Mouse (Mus musculus): ENCODE measurements around the gene Med13l. TPM values are rescaled to one million over a fixed set of nuclear protein-coding genes. Genes with fewer than 3 reads are reported as not detected.

Gene Med13l
- polyA plus RNA-seq, 1 experiment = 7.3 TPM

GRCm38 (mm10) chr5:118707501-118707900 lies 147.0 kb downstream of the Med13l start:
- no peaks in the 10 kb centered on the region for H3K36me3 ChIP-seq (ENCODE audit: control insufficient read depth, insufficient read depth, low read length)
- H3K27me3 ChIP-seq (ENCODE audit: control insufficient read depth, insufficient read depth, low read length) = no peaks in the 10 kb centered on the region
- H3K4me3 ChIP-seq (ENCODE audit: control insufficient read depth, low read depth, low read length) = no peak overlapping the region
- H3K4me1 ChIP-seq (ENCODE audit: control insufficient read depth, insufficient read depth, low read length) = no peaks in the 10 kb centered on the region
- no peak overlapping the region for H3K27ac ChIP-seq (ENCODE audit: control insufficient read depth, insufficient read depth, low read depth, low read length)
- no peak for TF ChIP-seq POLR2A (IDR thresholded peaks at IDR 0.05; ENCODE audit: control insufficient read depth, low read depth, low read length)
- no peak for TF ChIP-seq CTCF (IDR thresholded peaks at IDR 0.05; ENCODE audit: control insufficient read depth, insufficient read depth, insufficient replicate concordance, low read depth, low read length)

- Histone ChIP-seq H3K4me3 (ENCODE audit: control insufficient read depth, low read depth, low read length) (no peak overlapping the region), H3K4me1 (ENCODE audit: control insufficient read depth, insufficient read depth, low read length) (no peaks in the 10 kb centered on the region), H3K27ac (ENCODE audit: control insufficient read depth, insufficient read depth, low read depth, low read length) (no peak overlapping the region), H3K36me3 (ENCODE audit: control insufficient read depth, insufficient read depth, low read length) (no peaks in the 10 kb centered on the region), H3K27me3 (ENCODE audit: control insufficient read depth, insufficient read depth, low read length) (no peaks in the 10 kb centered on the region)
- no peak for TF ChIP-seq POLR2A (IDR thresholded peaks at IDR 0.05; ENCODE audit: control insufficient read depth, low read depth, low read length)
- TF ChIP-seq CTCF (IDR thresholded peaks at IDR 0.05; ENCODE audit: control insufficient read depth, insufficient read depth, insufficient replicate concordance, low read depth, low read length) = peak; percentile 80; the same call in 1 of the 2 replicates
Measured at GRCm38 (mm10) chr5:118708215-118708949, 147.9 kb downstream of the Med13l start.

- no peaks in the 10 kb centered on the region for H3K4me1 ChIP-seq (ENCODE audit: control insufficient read depth, insufficient read depth, low read length)
- no peak overlapping the region for H3K4me3 ChIP-seq (ENCODE audit: control insufficient read depth, low read depth, low read length)
- H3K27me3 ChIP-seq (ENCODE audit: control insufficient read depth, insufficient read depth, low read length) = no peaks in the 10 kb centered on the region
- H3K27ac ChIP-seq (ENCODE audit: control insufficient read depth, insufficient read depth, low read depth, low read length) = no peak overlapping the region
- TF ChIP-seq POLR2A (IDR thresholded peaks at IDR 0.05; ENCODE audit: control insufficient read depth, low read depth, low read length) (no peak), CTCF (IDR thresholded peaks at IDR 0.05; ENCODE audit: control insufficient read depth, insufficient read depth, insufficient replicate concordance, low read depth, low read length) (no peak)
- H3K36me3 ChIP-seq (ENCODE audit: control insufficient read depth, insufficient read depth, low read length) = no peaks in the 10 kb centered on the region
Measured at GRCm38 (mm10) chr5:118709847-118710251, 149.4 kb downstream of the Med13l start.

- H3K27me3 ChIP-seq (ENCODE audit: control insufficient read depth, insufficient read depth, low read length) = no peaks in the 10 kb centered on the region
- TF ChIP-seq POLR2A (IDR thresholded peaks at IDR 0.05; ENCODE audit: control insufficient read depth, low read depth, low read length) (no peak), CTCF (IDR thresholded peaks at IDR 0.05; ENCODE audit: control insufficient read depth, insufficient read depth, insufficient replicate concordance, low read depth, low read length) (no peak)
- no peaks in the 10 kb centered on the region for H3K36me3 ChIP-seq (ENCODE audit: control insufficient read depth, insufficient read depth, low read length)
- H3K4me1 ChIP-seq (ENCODE audit: control insufficient read depth, insufficient read depth, low read length) = no peaks in the 10 kb centered on the region
- H3K4me3 ChIP-seq (ENCODE audit: control insufficient read depth, low read depth, low read length) = no peak overlapping the region
- H3K27ac ChIP-seq (ENCODE audit: control insufficient read depth, insufficient read depth, low read depth, low read length) = no peak overlapping the region
Measured at GRCm38 (mm10) chr5:118715518-118715917, 155.0 kb downstream of the Med13l start.

- no peaks in the 10 kb centered on the region for H3K36me3 ChIP-seq (ENCODE audit: control insufficient read depth, insufficient read depth, low read length)
- TF ChIP-seq CTCF (IDR thresholded peaks at IDR 0.05; ENCODE audit: control insufficient read depth, insufficient read depth, insufficient replicate concordance, low read depth, low read length) (no peak), POLR2A (IDR thresholded peaks at IDR 0.05; ENCODE audit: control insufficient read depth, low read depth, low read length) (no peak)
- no peak overlapping the region for H3K27ac ChIP-seq (ENCODE audit: control insufficient read depth, insufficient read depth, low read depth, low read length)
- H3K27me3 ChIP-seq (ENCODE audit: control insufficient read depth, insufficient read depth, low read length) = no peaks in the 10 kb centered on the region
- H3K4me3 ChIP-seq (ENCODE audit: control insufficient read depth, low read depth, low read length) = no peak overlapping the region
- H3K4me1 ChIP-seq (ENCODE audit: control insufficient read depth, insufficient read depth, low read length) = no peaks in the 10 kb centered on the region
Measured at GRCm38 (mm10) chr5:118716295-118717271, 156.1 kb downstream of the Med13l start.

- no peaks in the 10 kb centered on the region for H3K4me1 ChIP-seq (ENCODE audit: control insufficient read depth, insufficient read depth, low read length)
- no peaks in the 10 kb centered on the region for H3K27me3 ChIP-seq (ENCODE audit: control insufficient read depth, insufficient read depth, low read length)
Measured at GRCm38 (mm10) chr5:118717456-118717855, 157.0 kb downstream of the Med13l start.

GRCm38 (mm10) chr5:118718070-118718469 lies 157.6 kb downstream of the Med13l start:
- no peaks in the 10 kb centered on the region for H3K27me3 ChIP-seq (ENCODE audit: control insufficient read depth, insufficient read depth, low read length)
- H3K27ac ChIP-seq (ENCODE audit: control insufficient read depth, insufficient read depth, low read depth, low read length) = no peak overlapping the region
- TF ChIP-seq CTCF (IDR thresholded peaks at IDR 0.05; ENCODE audit: control insufficient read depth, insufficient read depth, insufficient replicate concordance, low read depth, low read length) (no peak), POLR2A (IDR thresholded peaks at IDR 0.05; ENCODE audit: control insufficient read depth, low read depth, low read length) (no peak)
- no peaks in the 10 kb centered on the region for H3K36me3 ChIP-seq (ENCODE audit: control insufficient read depth, insufficient read depth, low read length)
- no peak overlapping the region for H3K4me3 ChIP-seq (ENCODE audit: control insufficient read depth, low read depth, low read length)
- no peaks in the 10 kb centered on the region for H3K4me1 ChIP-seq (ENCODE audit: control insufficient read depth, insufficient read depth, low read length)

More at GRCm38 (mm10) chr5:118717456-118717855, 157.0 kb downstream of the Med13l start:
- Histone ChIP-seq H3K36me3 (ENCODE audit: control insufficient read depth, insufficient read depth, low read length) (no peaks in the 10 kb centered on the region), H3K27ac (ENCODE audit: control insufficient read depth, insufficient read depth, low read depth, low read length) (no peak overlapping the region), H3K4me3 (ENCODE audit: control insufficient read depth, low read depth, low read length) (no peak overlapping the region)
- TF ChIP-seq POLR2A (IDR thresholded peaks at IDR 0.05; ENCODE audit: control insufficient read depth, low read depth, low read length) = no peak
- TF ChIP-seq CTCF (IDR thresholded peaks at IDR 0.05; ENCODE audit: control insufficient read depth, insufficient read depth, insufficient replicate concordance, low read depth, low read length) = no peak

Measured in testis, adult 2 months (tissue).